Mouse (Mus musculus) MN1 (cell line): ENCODE measurements around the gene BC017158.
"Not testable (repeated sequence)": the region's sequence is repeated elsewhere in the genome, so short reads cannot be mapped to it uniquely, and the experiment has no call there.

ENCODE experiments used
- DNase-seq: peaks from one replicate; pipeline ENCODE4 v3.0.0-alpha.2; 2016; ENCODE audit warnings: low spot score

The BC017158 gene

GRCm38 (mm10) chr7:128297617-128298480, at the start of gene BC017158:
BC017158 (minus strand) TSS chr7:128298170.
- DNase-seq, result peak; percentile 76

- DNase-seq, result no peak
These were observed 49.0 kb upstream of the BC017158 start for GRCm38 (mm10) chr7:128346991-128347390.

GRCm38 (mm10) chr7:128346522-128346921, 48.6 kb upstream of the BC017158 start:
- DNase-seq, result peak; percentile 34

GRCm38 (mm10) chr7:128345691-128346090, 47.7 kb upstream of the BC017158 start:
- DNase-seq, result no peak

- DNase-seq, result peak; percentile 70
These were observed 47.1 kb upstream of the BC017158 start for GRCm38 (mm10) chr7:128344928-128345653.

- DNase-seq, result no peak
These were observed 46.5 kb upstream of the BC017158 start for GRCm38 (mm10) chr7:128344488-128344887.

- DNase-seq, result not testable (repeated sequence)
These were observed 44.7 kb upstream of the BC017158 start for GRCm38 (mm10) chr7:128342691-128343090.

GRCm38 (mm10) chr7:128340321-128340720, 42.4 kb upstream of the BC017158 start:
- DNase-seq, result not testable (repeated sequence)

GRCm38 (mm10) chr7:128332896-128333295, 34.9 kb upstream of the BC017158 start:
- no peak for DNase-seq

- DNase-seq, result no peak
These were observed 33.0 kb upstream of the BC017158 start for GRCm38 (mm10) chr7:128330981-128331380.

GRCm38 (mm10) chr7:128324977-128325376, 27.0 kb upstream of the BC017158 start:
- DNase-seq, result no peak

- no peak for DNase-seq
These were observed 23.3 kb upstream of the BC017158 start for GRCm38 (mm10) chr7:128321260-128321659.

GRCm38 (mm10) chr7:128320219-128320816, 22.3 kb upstream of the BC017158 start:
- no peak for DNase-seq

- DNase-seq, result no peak
These were observed 21.2 kb upstream of the BC017158 start for GRCm38 (mm10) chr7:128319140-128319539.

GRCm38 (mm10) chr7:128317011-128317410, 19.0 kb upstream of the BC017158 start:
- DNase-seq, result no peak

GRCm38 (mm10) chr7:128314491-128314890, 16.5 kb upstream of the BC017158 start:
- no peak for DNase-seq

GRCm38 (mm10) chr7:128313601-128314000, 15.6 kb upstream of the BC017158 start:
- no peak for DNase-seq

- no peak for DNase-seq
These were observed 14.5 kb upstream of the BC017158 start for GRCm38 (mm10) chr7:128312375-128313059.

- no peak for DNase-seq
These were observed 13.8 kb upstream of the BC017158 start for GRCm38 (mm10) chr7:128311811-128312210.

- no peak for DNase-seq
These were observed 13.3 kb upstream of the BC017158 start for GRCm38 (mm10) chr7:128311263-128311662.

GRCm38 (mm10) chr7:128310229-128310688, 12.3 kb upstream of the BC017158 start:
- DNase-seq, result peak; percentile 81

- DNase-seq, result peak; percentile 38
These were observed 11.8 kb upstream of the BC017158 start for GRCm38 (mm10) chr7:128309776-128310175.
